Mouse (Mus musculus): Measurements from ENCODE around the gene Rrp1b. TPM values are rescaled to one million over a fixed set of nuclear protein-coding genes. Genes with fewer than 3 reads are reported as not detected.

Gene Rrp1b
- polyA plus RNA-seq (2017; shearing (Covaris generic)): 43.3 TPM

GRCm38 (mm10) chr17:32035609-32036508, at the start of gene Rrp1b, which contains the start of gene Hsf2bp:
Gene Rrp1b, plus strand, starts transcription at chr17:32036100.
Gene Hsf2bp, minus strand, starts transcription at chr17:32036349.

Other genes starting within 250 kb of the Rrp1b start
- gene Sik1, start 180.3 kb upstream of the Rrp1b start, polyA plus RNA-seq (2017; shearing (Covaris generic)): 281 TPM
- 1.4 TPM for gene Hsf2bp, start 249 bp downstream of the Rrp1b start, polyA plus RNA-seq (2017; shearing (Covaris generic))
- gene Notch3, start 130.8 kb downstream of the Rrp1b start, polyA plus RNA-seq (2017; shearing (Covaris generic)): not detected
- not detected for gene Ephx3, start 153.4 kb downstream of the Rrp1b start, polyA plus RNA-seq (2017; shearing (Covaris generic))
- 243 TPM for gene Brd4, start 248.6 kb downstream of the Rrp1b start, polyA plus RNA-seq (2017; shearing (Covaris generic))